Mouse (Mus musculus) bone marrow, adult 2 months (tissue): Measurements from ENCODE around the gene Cops4.

Experiments
- CTCF ChIP-seq: fragments of 200-500 bp; IDR thresholded peaks from 2 replicates; pipeline ENCODE4 v1.5.1; 2011; ENCODE audit warnings: low read length, control low read depth; ENCODE audit not compliant: control insufficient read depth, insufficient read depth
- POLR2A ChIP-seq: fragments of 200-500 bp; IDR thresholded peaks from 2 replicates; pipeline ENCODE4 v1.6.1; 2011; ENCODE audit warnings: low read depth, mild to moderate bottlenecking, control low read depth, low read length, borderline replicate concordance; ENCODE audit not compliant: control insufficient read depth

DNA sequence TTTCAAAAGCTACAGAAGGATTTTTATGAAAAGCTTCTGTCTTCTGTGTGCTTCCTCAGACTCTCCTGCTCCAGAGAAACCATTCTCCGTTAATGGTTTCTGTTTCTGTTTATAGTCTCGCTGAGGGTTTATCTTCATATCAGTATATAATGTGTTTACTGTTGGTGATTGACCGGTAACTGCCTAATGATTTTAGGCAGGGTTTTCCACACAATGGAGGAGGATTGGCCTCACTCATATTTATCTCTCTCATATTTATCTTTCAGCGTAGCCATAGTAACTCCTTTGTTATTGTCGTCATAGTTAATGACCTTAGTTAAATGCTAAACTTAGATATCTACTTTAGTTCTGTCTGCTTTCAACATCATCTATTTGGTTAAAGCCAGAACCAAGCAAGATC, 72.4 kb downstream of the Cops4 start:
- TF ChIP-seq CTCF (no peak), POLR2A (no peak)
